Mouse (Mus musculus): Measurements from ENCODE around the gene Olfr201. TPM values are rescaled to one million over a fixed set of nuclear protein-coding genes. Genes with fewer than 3 reads are reported as not detected.
"Not testable (repeated sequence)": the region's sequence is repeated elsewhere in the genome, so short reads cannot be mapped to it uniquely, and the experiment has no call there.

Gene Olfr201
- total RNA-seq (2015; ENCODE audit: low replicate concordance) (not detected in 2 replicates), total RNA-seq (2017; ENCODE audit: low replicate concordance) (not detected in 2 replicates)

GRCm38 (mm10) chr16:59272532-59272931, at the start of gene Olfr201:
Olfr201 (minus strand) TSS chr16:59272632.
- ATAC-seq (replicated peaks; ENCODE audit: low FRiP score, poor library complexity, severe bottlenecking), result not testable (repeated sequence)

GRCm38 (mm10) chr16:59318148-59318547, 45.7 kb upstream of the Olfr201 start, which contains the start of gene Olfr204:
Olfr204 (minus strand) TSS chr16:59318248.
- ATAC-seq (replicated peaks; ENCODE audit: low FRiP score, poor library complexity, severe bottlenecking), result no peak

GRCm38 (mm10) chr16:59298581-59298980, 26.1 kb upstream of the Olfr201 start, which contains the start of gene Olfr203:
Olfr203 (plus strand) TSS chr16:59298881.
- no peak for ATAC-seq (replicated peaks; ENCODE audit: low FRiP score, poor library complexity, severe bottlenecking)

GRCm38 (mm10) chr16:59287576-59287975, 15.1 kb upstream of the Olfr201 start:
- ATAC-seq (replicated peaks; ENCODE audit: low FRiP score, poor library complexity, severe bottlenecking), result not testable (repeated sequence)

- ATAC-seq (replicated peaks; ENCODE audit: low FRiP score, poor library complexity, severe bottlenecking), result no peak
These were observed 14.3 kb upstream of the Olfr201 start, which contains the start of gene Olfr202 for GRCm38 (mm10) chr16:59286693-59287092. Olfr202 (minus strand) TSS chr16:59286793.

- ATAC-seq (replicated peaks; ENCODE audit: low FRiP score, poor library complexity, severe bottlenecking), result no peak
These were observed 11.0 kb upstream of the Olfr201 start for GRCm38 (mm10) chr16:59283476-59283875.

- ATAC-seq (replicated peaks; ENCODE audit: low FRiP score, poor library complexity, severe bottlenecking), result no peak
These were observed 8.1 kb upstream of the Olfr201 start for GRCm38 (mm10) chr16:59280542-59280941.

GRCm38 (mm10) chr16:59269097-59269496, 3.3 kb downstream of the Olfr201 start:
- not testable (repeated sequence) for ATAC-seq (replicated peaks; ENCODE audit: low FRiP score, poor library complexity, severe bottlenecking)

- ATAC-seq (replicated peaks; ENCODE audit: low FRiP score, poor library complexity, severe bottlenecking), result no peak
These were observed 22.7 kb downstream of the Olfr201 start for GRCm38 (mm10) chr16:59249684-59250083.

GRCm38 (mm10) chr16:59219667-59220066, 52.8 kb downstream of the Olfr201 start, which contains the start of gene Olfr199:
Olfr199 (minus strand) TSS chr16:59219767.
- not testable (repeated sequence) for ATAC-seq (replicated peaks; ENCODE audit: low FRiP score, poor library complexity, severe bottlenecking)

GRCm38 (mm10) chr16:59217861-59218260, 54.6 kb downstream of the Olfr201 start:
- not testable (repeated sequence) for ATAC-seq (replicated peaks; ENCODE audit: low FRiP score, poor library complexity, severe bottlenecking)

Other genes with a start within 250 kb of the Olfr201 start
- not detected in 2 replicates for gene Olfr186, start 242.3 kb downstream of the Olfr201 start, total RNA-seq (2015; ENCODE audit: low replicate concordance)
- gene Olfr186, start 242.3 kb downstream of the Olfr201 start, total RNA-seq (2017; ENCODE audit: low replicate concordance), result not detected in 2 replicates
- not detected in 2 replicates for gene Olfr187, start 232.9 kb downstream of the Olfr201 start, total RNA-seq (2015; ENCODE audit: low replicate concordance)
- not detected in 2 replicates for gene Olfr187, start 232.9 kb downstream of the Olfr201 start, total RNA-seq (2017; ENCODE audit: low replicate concordance)
- gene Olfr190, start 194.6 kb downstream of the Olfr201 start, total RNA-seq (2015; ENCODE audit: low replicate concordance), result not detected in 2 replicates
- not detected in 2 replicates for gene Olfr190, start 194.6 kb downstream of the Olfr201 start, total RNA-seq (2017; ENCODE audit: low replicate concordance)
- not detected in 2 replicates for gene Olfr191, start 182.8 kb downstream of the Olfr201 start, total RNA-seq (2015; ENCODE audit: low replicate concordance)
- gene Olfr191, start 182.8 kb downstream of the Olfr201 start, total RNA-seq (2017; ENCODE audit: low replicate concordance), result not detected in 2 replicates
- gene Olfr193, start 160.8 kb downstream of the Olfr201 start, total RNA-seq (2015; ENCODE audit: low replicate concordance), result not detected in 2 replicates
- not detected in 2 replicates for gene Olfr193, start 160.8 kb downstream of the Olfr201 start, total RNA-seq (2017; ENCODE audit: low replicate concordance)
- not detected in 2 replicates for gene Olfr194, start 151.6 kb downstream of the Olfr201 start, total RNA-seq (2015; ENCODE audit: low replicate concordance)
- not detected in 2 replicates for gene Olfr194, start 151.6 kb downstream of the Olfr201 start, total RNA-seq (2017; ENCODE audit: low replicate concordance)
- not detected in 2 replicates for gene Olfr195, start 125.6 kb downstream of the Olfr201 start, total RNA-seq (2015; ENCODE audit: low replicate concordance)
- gene Olfr195, start 125.6 kb downstream of the Olfr201 start, total RNA-seq (2017; ENCODE audit: low replicate concordance), result not detected in 2 replicates
- gene Olfr196, start 102.2 kb downstream of the Olfr201 start, total RNA-seq (2015; ENCODE audit: low replicate concordance), result not detected in 2 replicates
- not detected in 2 replicates for gene Olfr196, start 102.2 kb downstream of the Olfr201 start, total RNA-seq (2017; ENCODE audit: low replicate concordance)
- not detected in 2 replicates for gene Olfr198, start 69.1 kb downstream of the Olfr201 start, total RNA-seq (2015; ENCODE audit: low replicate concordance)
- not detected in 2 replicates for gene Olfr198, start 69.1 kb downstream of the Olfr201 start, total RNA-seq (2017; ENCODE audit: low replicate concordance)
- gene Olfr199, start 52.9 kb downstream of the Olfr201 start, total RNA-seq (2015; ENCODE audit: low replicate concordance), result not detected in 2 replicates
- gene Olfr199, start 52.9 kb downstream of the Olfr201 start, total RNA-seq (2017; ENCODE audit: low replicate concordance), result not detected in 2 replicates
- gene Olfr202, start 14.2 kb upstream of the Olfr201 start, total RNA-seq (2015; ENCODE audit: low replicate concordance), result not detected in 2 replicates
- not detected in 2 replicates for gene Olfr202, start 14.2 kb upstream of the Olfr201 start, total RNA-seq (2017; ENCODE audit: low replicate concordance)
- not detected in 2 replicates for gene Olfr203, start 26.2 kb upstream of the Olfr201 start, total RNA-seq (2015; ENCODE audit: low replicate concordance)
- gene Olfr203, start 26.2 kb upstream of the Olfr201 start, total RNA-seq (2017; ENCODE audit: low replicate concordance), result not detected in 2 replicates
- gene Olfr204, start 45.6 kb upstream of the Olfr201 start, total RNA-seq (2015; ENCODE audit: low replicate concordance), result not detected in 2 replicates
- gene Olfr204, start 45.6 kb upstream of the Olfr201 start, total RNA-seq (2017; ENCODE audit: low replicate concordance), result not detected in 2 replicates
- gene Olfr205, start 58.5 kb upstream of the Olfr201 start, total RNA-seq (2015; ENCODE audit: low replicate concordance), result not detected in 2 replicates
- not detected in 2 replicates for gene Olfr205, start 58.5 kb upstream of the Olfr201 start, total RNA-seq (2017; ENCODE audit: low replicate concordance)
- gene Olfr206, start 76.6 kb upstream of the Olfr201 start, total RNA-seq (2015; ENCODE audit: low replicate concordance), result not detected in 2 replicates
- gene Olfr206, start 76.6 kb upstream of the Olfr201 start, total RNA-seq (2017; ENCODE audit: low replicate concordance), result not detected in 2 replicates
- not detected in 2 replicates for gene Olfr209, start 91.4 kb upstream of the Olfr201 start, total RNA-seq (2015; ENCODE audit: low replicate concordance)
- gene Olfr209, start 91.4 kb upstream of the Olfr201 start, total RNA-seq (2017; ENCODE audit: low replicate concordance), result not detected in 2 replicates
- gene Gabrr3, start 134.7 kb upstream of the Olfr201 start, total RNA-seq (2015; ENCODE audit: low replicate concordance), result not detected in 2 replicates
- not detected in 2 replicates for gene Gabrr3, start 134.7 kb upstream of the Olfr201 start, total RNA-seq (2017; ENCODE audit: low replicate concordance)
- 2.9 and 6.3 TPM in 2 replicates for gene Riox2, start 199.1 kb upstream of the Olfr201 start, total RNA-seq (2015; ENCODE audit: low replicate concordance)
- gene Riox2, start 199.1 kb upstream of the Olfr201 start, total RNA-seq (2017; ENCODE audit: low replicate concordance), result 4.7 and 20.1 TPM in 2 replicates

Measured in erythroid progenitor cell, adult 5-6 weeks (primary cell).